Mouse (Mus musculus) v-Abl transformed pro-B cells (cell line): Measurements from ENCODE around the gene Gtsf2.
"Not testable (repeated sequence)": the region's sequence is repeated elsewhere in the genome, so short reads cannot be mapped to it uniquely, and the experiment has no call there.

Experiments used
- in situ Hi-C, 2 experiments: fragments of 400-800 bp; cut with MboI; formaldehyde crosslinking; loops; one replicate each; pipeline ENCODE4 v1.15.1; 2025; ENCODE audit not compliant: unreplicated experiment in 2 of 2

Gtsf2 gene

DNA sequence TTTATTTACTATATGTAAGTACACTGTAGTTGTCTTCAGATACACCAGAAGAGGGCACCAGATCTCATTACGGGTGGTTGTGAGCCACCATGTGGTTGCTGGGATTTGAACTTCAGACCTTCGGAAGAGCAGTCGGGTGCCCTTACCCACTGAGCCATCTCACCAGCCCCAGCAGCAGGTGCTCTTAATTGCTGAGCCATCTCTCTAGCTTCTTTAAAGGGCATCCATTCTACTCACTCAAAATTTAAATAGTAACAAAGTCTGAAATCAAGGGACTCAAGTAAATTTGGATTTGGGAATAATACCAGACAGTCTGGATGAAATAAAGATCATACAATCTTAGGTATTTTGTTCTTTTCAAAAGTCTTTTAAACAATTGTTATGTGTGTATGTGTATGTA, 42.7 kb downstream of the Gtsf2 start:
- in situ Hi-C loops: not testable (repeated sequence)

DNA sequence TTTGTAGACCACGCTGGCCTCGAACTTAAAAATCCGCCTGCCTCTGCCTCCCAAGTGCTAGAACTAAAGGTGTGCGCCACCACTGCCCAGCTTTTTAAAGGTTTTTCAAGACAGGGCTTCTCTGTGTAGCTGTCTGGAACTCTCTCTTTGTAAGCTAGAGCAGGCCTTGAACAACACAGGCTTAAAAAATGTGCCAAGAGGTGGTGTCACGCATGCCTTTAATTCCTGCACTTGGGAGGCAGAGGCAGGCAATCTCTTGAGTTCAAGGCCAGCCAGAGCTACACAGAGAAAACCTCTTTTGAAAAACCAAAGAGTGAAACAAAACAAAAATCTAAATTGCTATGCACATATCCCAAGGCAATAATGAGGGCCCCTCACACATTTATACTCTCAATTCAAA, 46.9 kb downstream of the Gtsf2 start:
- in situ Hi-C loops: no loop called here

DNA sequence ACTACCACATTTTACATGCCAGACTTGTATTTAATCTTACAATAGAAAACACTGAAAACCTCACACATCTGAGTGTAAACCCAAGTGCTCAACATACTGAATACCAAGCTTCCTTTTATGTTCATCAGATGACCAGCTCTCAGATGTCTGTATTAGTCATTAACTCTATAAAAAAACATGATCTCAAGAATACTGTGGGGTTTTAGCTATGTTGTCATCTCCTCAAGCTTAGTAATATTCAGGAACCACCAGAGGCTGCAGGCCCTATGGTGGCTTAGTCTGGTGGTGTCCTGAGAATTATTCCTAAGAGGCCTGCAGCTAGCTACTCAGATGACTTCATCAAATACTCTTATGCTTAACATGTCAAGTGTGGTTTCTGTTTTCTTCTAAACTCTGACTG, 54.7 kb downstream of the Gtsf2 start:
- in situ Hi-C loops: no loop called here
